Mouse (Mus musculus) spleen, postnatal 4 days (tissue): ENCODE results near the gene Best2.

Source experiments
- DNase-seq, 2 experiments: peaks; one replicate each; pipeline ENCODE4 v3.0.0; 2022; ENCODE audit warnings: low spot score in 2 of 2

Gene Best2

GRCm38 (mm10) chr8:85014431-85014830 lies at the start of gene Best2:
TSS of gene Best2 (minus strand) at chr8:85014531.
- no peak for DNase-seq

- DNase-seq = no peak
Observed at GRCm38 (mm10) chr8:85062603-85063002, 48.3 kb upstream of the Best2 start.

- peak; percentile 79 to 87 for DNase-seq
Observed at GRCm38 (mm10) chr8:85059879-85060616, 45.7 kb upstream of the Best2 start, which contains the start of gene Fbxw9. TSS of gene Fbxw9 (plus strand) at chr8:85060055.

- no peak for DNase-seq
Observed at GRCm38 (mm10) chr8:85057367-85057766, 43.0 kb upstream of the Best2 start.

- no peak for DNase-seq
Observed at GRCm38 (mm10) chr8:85043619-85044018, 29.3 kb upstream of the Best2 start.

GRCm38 (mm10) chr8:85037681-85038531 lies 23.6 kb upstream of the Best2 start:
- DNase-seq = peak; percentile 71 to 87

GRCm38 (mm10) chr8:85037366-85037680 lies 23.0 kb upstream of the Best2 start:
- DNase-seq = no peak

GRCm38 (mm10) chr8:85036718-85037365 lies 22.5 kb upstream of the Best2 start, which contains the start of gene Tnpo2:
TSS of gene Tnpo2 (plus strand) at chr8:85036915.
- peak; percentile 86 to 89 for DNase-seq

GRCm38 (mm10) chr8:85036381-85036717 lies 22.0 kb upstream of the Best2 start:
- no peak for DNase-seq

GRCm38 (mm10) chr8:85035728-85036310 lies 21.5 kb upstream of the Best2 start:
- no peak for DNase-seq

GRCm38 (mm10) chr8:85035165-85035727 lies 20.9 kb upstream of the Best2 start:
- DNase-seq = no peak

- peak; percentile 80 to 91 for DNase-seq
Observed at GRCm38 (mm10) chr8:85034764-85035163, 20.4 kb upstream of the Best2 start.

GRCm38 (mm10) chr8:85033867-85034266 lies 19.5 kb upstream of the Best2 start:
- DNase-seq = peak in 1 of 2 experiments; percentile 54

GRCm38 (mm10) chr8:85032622-85033311 lies 18.4 kb upstream of the Best2 start:
- no peak for DNase-seq

- peak in 1 of 2 experiments; percentile 63 for DNase-seq
Observed at GRCm38 (mm10) chr8:85029271-85029670, 14.9 kb upstream of the Best2 start.

GRCm38 (mm10) chr8:85027922-85028321 lies 13.6 kb upstream of the Best2 start:
- DNase-seq = no peak

GRCm38 (mm10) chr8:85027516-85027855 lies 13.2 kb upstream of the Best2 start:
- DNase-seq = peak in 1 of 2 experiments; percentile 38

GRCm38 (mm10) chr8:85026670-85027515 lies 12.6 kb upstream of the Best2 start, which contains the start of gene Trir:
TSS of gene Trir (plus strand) at chr8:85026823.
- DNase-seq = peak; percentile 98 to 99

- DNase-seq = peak; percentile 76 to 88
Observed at GRCm38 (mm10) chr8:85025098-85025932, 11.0 kb upstream of the Best2 start, which contains the start of gene Asna1. TSS of gene Asna1 (minus strand) at chr8:85025281.
